Mouse (Mus musculus): Measurements from ENCODE around the gene Myh3.
A peak's percentile ranks its signal among the peaks of the same experiment; 100 is the strongest.

Gene Myh3

GRCm38 (mm10) chr11:67078000-67078399, at the start of gene Myh3:
TSS of gene Myh3 (plus strand) at chr11:67078300.
- DNase-seq (ENCODE audit: low spot score), result no peak

DNA sequence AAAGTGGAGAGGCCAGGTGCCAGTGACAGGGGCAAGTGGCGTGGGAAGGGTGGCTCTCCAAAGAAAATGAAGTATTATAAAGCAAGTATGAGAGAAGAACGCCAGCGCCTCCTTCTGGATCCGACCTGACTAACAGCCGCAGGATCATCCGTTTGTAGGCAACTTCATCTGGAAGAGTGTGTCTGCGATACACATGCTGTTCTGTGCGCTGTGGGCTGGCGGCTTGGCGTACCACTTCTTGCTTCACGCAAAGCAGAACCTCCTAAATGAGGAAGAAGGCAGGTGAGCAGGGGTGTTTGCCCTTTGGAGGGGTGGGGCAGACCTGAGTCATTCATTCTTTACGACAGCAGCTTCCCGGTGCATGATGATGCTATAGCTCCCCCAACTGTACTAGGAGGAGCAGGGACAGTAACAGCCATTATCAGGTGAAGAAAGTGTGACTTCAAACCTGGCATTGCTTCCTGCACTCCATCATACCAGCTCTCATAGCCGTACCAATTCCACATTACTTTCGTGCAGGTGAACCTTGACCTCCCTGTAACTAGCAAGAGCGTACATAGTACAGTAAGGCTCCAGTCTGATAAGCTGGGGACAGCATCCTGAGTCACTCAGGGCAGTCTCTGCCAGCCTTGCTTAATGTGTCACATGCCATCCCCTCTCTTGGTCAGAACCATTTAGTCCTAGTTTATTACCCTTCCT, 47.0 kb upstream of the Myh3 start:
- DNase-seq (ENCODE audit: low spot score), result no peak

DNA sequence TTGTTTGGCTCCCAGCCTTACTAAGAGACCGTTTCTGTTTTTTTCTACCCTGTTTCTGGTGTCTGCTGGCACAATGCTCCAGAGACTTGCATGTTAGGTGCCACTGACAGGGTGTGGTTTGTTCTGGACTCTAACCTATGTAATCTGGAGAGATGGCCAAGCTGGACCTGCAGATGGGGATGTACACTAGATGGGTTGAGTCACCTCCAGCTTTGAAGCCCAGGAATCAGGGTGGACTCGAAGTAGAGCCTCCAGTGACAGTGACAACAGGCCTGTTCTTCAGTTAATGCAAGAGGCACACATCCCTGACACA, 46.5 kb upstream of the Myh3 start:
- no peak for DNase-seq (ENCODE audit: low spot score)

- DNase-seq (ENCODE audit: low spot score), result no peak
Observed at GRCm38 (mm10) chr11:67034775-67035485, 43.2 kb upstream of the Myh3 start.

DNA sequence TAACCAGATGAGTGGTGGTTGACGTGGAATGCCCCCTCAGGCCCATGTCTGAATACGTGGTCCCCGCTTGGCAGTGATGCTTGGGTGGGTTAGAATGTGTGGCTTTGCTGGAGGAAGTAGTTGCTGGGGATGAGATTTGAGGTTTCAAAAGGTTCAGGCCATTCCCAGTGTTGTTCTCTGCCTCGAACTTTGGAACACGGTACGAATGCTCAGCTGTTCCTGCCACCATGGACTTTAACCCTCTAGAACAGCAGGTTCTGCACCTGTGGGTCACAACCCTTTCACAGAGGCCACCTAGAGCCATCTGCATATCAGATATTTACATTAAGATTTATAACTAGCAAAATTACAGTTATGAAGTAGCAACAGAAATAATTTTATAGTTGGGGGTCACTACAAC, 41.9 kb upstream of the Myh3 start:
- DNase-seq (ENCODE audit: low spot score), result no peak

GRCm38 (mm10) chr11:67036892-67037291, 41.2 kb upstream of the Myh3 start:
- no peak for DNase-seq (ENCODE audit: low spot score)

DNA sequence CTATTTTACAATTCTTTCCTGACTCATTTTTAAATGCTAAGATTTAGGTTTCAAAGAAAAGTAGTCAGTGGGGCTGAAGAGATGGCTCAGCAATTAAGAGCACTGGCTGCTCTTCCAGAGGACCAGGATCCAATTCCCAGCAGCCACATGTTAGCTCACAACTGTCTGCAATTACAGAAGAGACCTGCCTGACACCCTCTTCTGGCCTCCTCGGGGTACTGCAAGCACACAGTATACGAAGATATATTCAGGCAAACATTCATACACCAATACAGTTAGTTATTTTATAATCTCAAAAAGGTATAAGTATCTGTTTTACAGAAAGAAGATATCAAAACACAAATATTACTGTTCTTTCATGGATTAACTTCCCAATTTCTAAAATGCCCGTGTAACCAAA, 38.3 kb upstream of the Myh3 start:
- no peak for DNase-seq (ENCODE audit: low spot score)

GRCm38 (mm10) chr11:67040483-67040882, 37.6 kb upstream of the Myh3 start:
- DNase-seq (ENCODE audit: low spot score), result no peak

DNA sequence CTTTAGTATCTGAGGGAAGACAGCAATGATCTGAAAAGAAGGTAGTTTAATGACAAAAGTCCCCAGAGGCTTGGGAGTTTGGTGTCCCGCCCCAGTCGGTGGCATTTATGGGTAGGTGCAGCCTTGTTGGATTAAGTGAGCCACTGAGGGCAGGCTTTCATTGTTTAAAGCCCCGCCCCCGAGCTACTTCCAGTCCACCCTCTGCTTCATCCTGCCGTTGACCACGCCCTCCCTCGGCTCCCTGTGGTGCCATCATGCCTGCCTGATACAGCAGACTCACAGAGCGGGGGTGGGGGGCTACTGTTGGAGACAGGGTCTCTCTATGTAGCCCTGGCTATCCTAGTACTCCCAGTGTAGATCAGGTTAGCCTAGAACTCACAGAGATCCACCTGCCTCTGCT, 35.1 kb upstream of the Myh3 start:
- DNase-seq (ENCODE audit: low spot score), result no peak

DNA sequence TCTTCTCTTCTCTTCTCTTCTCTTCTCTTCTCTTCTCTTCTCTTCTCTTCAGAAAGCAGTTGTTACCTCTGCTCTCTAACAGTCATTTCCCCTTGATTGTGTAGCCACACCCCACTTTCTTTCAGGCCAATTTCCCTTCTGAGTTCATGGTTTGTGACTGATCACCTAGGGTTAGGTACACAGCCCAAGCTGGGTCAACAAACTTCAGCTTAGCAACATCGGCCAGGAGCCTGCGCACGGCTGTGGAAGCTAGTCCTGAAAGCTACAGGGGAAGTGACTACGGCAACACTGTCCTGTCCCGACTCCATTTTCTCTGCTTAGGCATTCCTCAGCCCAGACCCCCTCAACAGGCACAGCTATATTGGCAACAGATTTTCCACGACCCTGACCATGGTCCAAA, 33.1 kb upstream of the Myh3 start:
- DNase-seq (ENCODE audit: low spot score), result no peak

GRCm38 (mm10) chr11:67047199-67047598, 30.9 kb upstream of the Myh3 start:
- no peak for DNase-seq (ENCODE audit: low spot score)

DNA sequence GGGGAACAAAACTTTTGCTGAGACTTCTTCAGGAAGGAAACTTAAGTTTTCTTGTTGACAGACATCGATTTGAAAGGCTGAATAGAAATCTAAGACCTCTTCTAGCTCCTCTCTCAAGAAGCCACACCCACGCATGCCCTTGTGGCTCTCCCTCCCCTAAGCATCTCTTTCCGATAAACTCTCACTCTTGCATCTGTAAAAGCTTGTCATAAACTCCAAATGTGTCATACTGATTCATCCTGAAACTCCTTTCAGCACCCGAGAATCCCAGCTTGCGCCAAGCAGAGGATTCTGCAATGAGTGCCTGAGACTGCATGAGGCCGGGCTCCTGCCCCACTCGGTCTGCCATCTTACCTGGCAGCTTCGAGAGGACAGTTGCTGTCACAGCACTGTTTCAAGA, 29.6 kb upstream of the Myh3 start:
- no peak for DNase-seq (ENCODE audit: low spot score)

GRCm38 (mm10) chr11:67049256-67049655, 28.8 kb upstream of the Myh3 start:
- DNase-seq (ENCODE audit: low spot score), result no peak

GRCm38 (mm10) chr11:67051676-67052320, 26.3 kb upstream of the Myh3 start:
- DNase-seq (ENCODE audit: low spot score), result no peak

GRCm38 (mm10) chr11:67052321-67052952, 25.7 kb upstream of the Myh3 start, which contains the start of the genes Adprm and Sco1:
TSS of gene Adprm (minus strand) at chr11:67052594.
TSS of gene Sco1 (plus strand) at chr11:67052670.
- peak; percentile 73 for DNase-seq (ENCODE audit: low spot score)

DNA sequence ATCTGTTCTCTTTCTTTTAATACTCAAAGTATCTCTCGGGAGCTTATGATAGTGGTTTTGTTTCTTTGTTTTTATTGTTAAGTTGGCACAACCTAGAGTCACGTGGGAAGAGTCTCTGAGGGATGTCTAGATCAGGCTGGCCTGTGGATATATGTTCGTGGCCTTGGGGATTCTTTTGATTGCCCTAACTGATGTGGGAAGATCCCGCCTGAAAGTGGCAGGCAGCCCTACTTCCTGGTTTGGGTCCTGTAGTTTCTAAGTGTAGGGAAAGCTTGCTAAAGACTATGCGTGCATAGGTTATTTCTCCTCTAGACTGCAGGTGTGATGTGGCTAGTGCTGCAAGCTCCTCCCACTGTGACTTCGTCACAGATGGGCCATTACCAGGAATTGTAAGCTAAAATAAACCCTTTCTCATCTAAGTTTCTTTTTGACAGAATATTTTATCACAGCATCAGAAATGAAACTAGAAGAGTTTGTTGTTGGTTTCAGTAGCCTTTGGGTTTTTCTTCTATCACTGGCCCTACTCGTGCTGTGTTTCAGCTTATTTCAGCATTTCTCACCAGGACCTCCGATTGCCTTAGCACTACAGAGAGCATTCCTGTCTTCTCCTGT, 23.2 kb upstream of the Myh3 start:
- no peak for DNase-seq (ENCODE audit: low spot score)

DNA sequence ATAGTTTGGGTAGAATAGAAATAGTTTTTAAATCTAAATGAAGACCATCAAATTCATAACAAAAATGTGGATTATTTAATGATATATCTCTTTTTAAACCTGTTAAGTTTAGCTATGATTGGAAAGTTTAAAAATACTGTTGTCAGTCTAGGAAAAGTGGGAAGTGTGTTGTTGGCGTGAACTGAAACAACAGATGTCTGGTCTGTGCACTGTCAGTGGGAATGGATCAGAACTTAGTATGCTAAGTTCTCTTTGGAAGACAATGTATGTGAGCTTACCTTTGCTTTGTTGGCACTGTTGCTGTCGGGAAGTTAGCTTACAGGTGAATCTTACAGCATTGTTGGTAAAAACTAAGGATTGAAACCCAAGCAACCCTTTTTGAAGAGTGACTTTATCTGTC, 16.8 kb upstream of the Myh3 start:
- DNase-seq (ENCODE audit: low spot score), result no peak

GRCm38 (mm10) chr11:67062726-67063125, 15.4 kb upstream of the Myh3 start:
- no peak for DNase-seq (ENCODE audit: low spot score)

DNA sequence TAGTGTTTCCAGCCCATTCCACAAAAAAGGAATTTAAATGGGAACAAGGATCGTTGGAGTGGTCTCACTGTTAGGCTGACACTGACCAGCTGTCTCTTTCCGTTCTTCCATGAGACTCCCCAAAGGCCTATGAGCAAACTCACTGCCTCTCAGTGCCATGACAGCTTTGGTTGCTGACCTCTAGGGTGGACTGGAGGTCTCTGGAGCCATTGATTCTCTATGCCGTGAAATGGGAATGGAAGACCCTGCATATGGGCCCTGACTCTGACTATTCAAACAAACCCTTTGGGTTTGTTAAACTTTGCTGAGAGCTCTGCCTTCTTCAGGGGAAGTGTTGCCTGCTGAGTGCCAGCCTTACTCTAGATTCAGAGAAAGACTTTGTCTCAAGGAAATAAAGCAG, 10.4 kb upstream of the Myh3 start:
- no peak for DNase-seq (ENCODE audit: low spot score)

GRCm38 (mm10) chr11:67072615-67073130, 5.4 kb upstream of the Myh3 start:
- no peak for DNase-seq (ENCODE audit: low spot score)

GRCm38 (mm10) chr11:67075036-67075435, 3.1 kb upstream of the Myh3 start:
- DNase-seq (ENCODE audit: low spot score), result no peak

DNA sequence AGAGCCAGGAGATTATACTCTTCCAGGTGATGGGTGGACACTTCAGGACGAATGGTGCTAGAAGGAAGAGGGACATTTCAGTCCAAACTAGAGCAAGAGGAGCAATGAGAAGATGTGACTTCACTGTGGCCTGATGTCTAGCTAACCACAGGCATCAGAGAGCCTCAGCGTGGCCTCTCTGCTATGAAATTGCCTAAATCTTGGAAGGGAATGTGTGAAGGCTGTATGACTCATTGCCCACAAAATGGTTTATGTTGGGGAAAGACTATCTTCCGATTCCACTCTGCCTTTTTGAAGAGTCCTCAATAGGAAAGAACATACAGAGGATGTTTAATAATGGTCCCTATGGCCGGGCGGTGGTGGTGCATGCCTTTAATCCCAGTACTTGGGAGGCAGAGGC, 1.3 kb upstream of the Myh3 start:
- DNase-seq (ENCODE audit: low spot score), result no peak
